Mouse (Mus musculus) natural killer cell, adult 2 months (primary cell): ENCODE results near the gene Jph3.

Experiments used
- DNase-seq, 2 experiments: peaks; one replicate each; pipeline ENCODE4 v3.0.0; 2022; ENCODE audit warnings: low spot score in 2 of 2

Jph3 gene

GRCm38 (mm10) chr8:121786542-121786941 is 57.1 kb downstream of the Jph3 start:
- DNase-seq: no peak

- DNase-seq: no peak
These were observed 59.4 kb downstream of the Jph3 start for GRCm38 (mm10) chr8:121788786-121789185.

GRCm38 (mm10) chr8:121792159-121792558 is 62.7 kb downstream of the Jph3 start:
- DNase-seq: no peak

- DNase-seq: no peak
These were observed 63.2 kb downstream of the Jph3 start for GRCm38 (mm10) chr8:121792627-121793026.

GRCm38 (mm10) chr8:121794151-121794550 is 64.7 kb downstream of the Jph3 start:
- DNase-seq: no peak

- no peak for DNase-seq
These were observed 66.0 kb downstream of the Jph3 start for GRCm38 (mm10) chr8:121795461-121795860.

- DNase-seq: no peak
These were observed 67.0 kb downstream of the Jph3 start for GRCm38 (mm10) chr8:121796406-121796805.

GRCm38 (mm10) chr8:121798401-121798800 is 69.0 kb downstream of the Jph3 start:
- DNase-seq: no peak

GRCm38 (mm10) chr8:121804829-121805228 is 75.4 kb downstream of the Jph3 start:
- no peak for DNase-seq

GRCm38 (mm10) chr8:121806126-121806525 is 76.7 kb downstream of the Jph3 start:
- DNase-seq: no peak

GRCm38 (mm10) chr8:121808032-121808431 is 78.6 kb downstream of the Jph3 start:
- DNase-seq: no peak

- no peak for DNase-seq
These were observed 80.2 kb downstream of the Jph3 start for GRCm38 (mm10) chr8:121809524-121810155.

- DNase-seq: no peak
These were observed 82.1 kb downstream of the Jph3 start for GRCm38 (mm10) chr8:121811502-121811901.

- no peak for DNase-seq
These were observed 82.6 kb downstream of the Jph3 start for GRCm38 (mm10) chr8:121811931-121812570.

- no peak for DNase-seq
These were observed 88.8 kb downstream of the Jph3 start for GRCm38 (mm10) chr8:121818226-121818625.

GRCm38 (mm10) chr8:121820840-121821239 is 91.4 kb downstream of the Jph3 start:
- no peak for DNase-seq

- no peak for DNase-seq
These were observed 91.9 kb downstream of the Jph3 start for GRCm38 (mm10) chr8:121821320-121821719.

GRCm38 (mm10) chr8:121821770-121822169 is 92.3 kb downstream of the Jph3 start:
- no peak for DNase-seq

- no peak for DNase-seq
These were observed 98.3 kb downstream of the Jph3 start for GRCm38 (mm10) chr8:121827726-121828125.

- DNase-seq: no peak
These were observed 99.1 kb downstream of the Jph3 start for GRCm38 (mm10) chr8:121828376-121829023.

GRCm38 (mm10) chr8:121829048-121829776 is 99.8 kb downstream of the Jph3 start, which contains the start of gene Klhdc4:
TSS of gene Klhdc4 (minus strand) at chr8:121829569.
- DNase-seq: peak; percentile 76 to 85

- DNase-seq: no peak
These were observed 100.4 kb downstream of the Jph3 start for GRCm38 (mm10) chr8:121829777-121830362.
